Mouse (Mus musculus) limb, embryonic 11.5 days (tissue): ENCODE data around the gene Pard6b. TPM values are rescaled to one million over a fixed set of nuclear protein-coding genes. Genes with fewer than 3 reads are reported as not detected.
"Not testable (repeated sequence)": the region's sequence is repeated elsewhere in the genome, so short reads cannot be mapped to it uniquely, and the experiment has no call there.

Experiments
- ATAC-seq: fragments of 200-750 bp; cut with Nextera tagmentation; 2 replicates; pipeline ENCODE4 v1.8.0; 2017; ENCODE audit warnings: low read depth; ENCODE audit not compliant: insufficient number of reproducible peaks, low FRiP score, low TSS enrichment
- DNase-seq: peaks from one replicate; pipeline ENCODE4 v3.0.0-alpha.2; 2015; ENCODE audit warnings: low spot score
- H3K27ac ChIP-seq: fragments of 300-500 bp; sonication (generic); replicated peaks from 2 replicates; pipeline ENCODE4 v1.5.1; 2014; ENCODE audit warnings: low read depth, mild to moderate bottlenecking, low read length
- H3K27me3 ChIP-seq: fragments of 300-500 bp; sonication (generic); 2 replicates; pipeline ENCODE4 v1.6.1; 2014; ENCODE audit warnings: mild to moderate bottlenecking, low read length, mixed read lengths; ENCODE audit not compliant: control insufficient read depth, insufficient read depth
- H3K36me3 ChIP-seq: fragments of 300-500 bp; sonication (generic); 2 replicates; pipeline ENCODE4 v1.6.1; 2014; ENCODE audit warnings: mild to moderate bottlenecking, low read length, moderate library complexity, mixed read lengths; ENCODE audit not compliant: control insufficient read depth, insufficient read depth
- H3K4me1 ChIP-seq: fragments of 300-500 bp; sonication (generic); 2 replicates; pipeline ENCODE4 v1.6.1; 2014; ENCODE audit warnings: low read length, mixed read lengths; ENCODE audit not compliant: control insufficient read depth, insufficient read depth
- H3K4me2 ChIP-seq: fragments of 300-500 bp; sonication (generic); 2 replicates; pipeline ENCODE4 v1.6.1; 2014; ENCODE audit warnings: low read depth, mild to moderate bottlenecking, moderate library complexity; ENCODE audit not compliant: severe bottlenecking
- H3K4me3 ChIP-seq: fragments of 300-500 bp; sonication (generic); 2 replicates; pipeline ENCODE4 v1.5.1; 2014; ENCODE audit warnings: low read depth, low read length
- H3K9ac ChIP-seq: fragments of 300-500 bp; sonication (generic); 2 replicates; pipeline ENCODE4 v1.6.1; 2014; ENCODE audit warnings: mild to moderate bottlenecking, low read length
- H3K9me3 ChIP-seq: fragments of 300-500 bp; sonication (generic); 2 replicates; pipeline ENCODE4 v1.6.1; 2016; ENCODE audit warnings: low read length; ENCODE audit not compliant: control insufficient read depth
- WGBS: fragments of 180-500 bp; shearing (Covaris S2); extraction: QIAGEN DNeasy Blood & Tissue Kit; methylation state at CpG from one replicate; pipeline ENCODE4 v1.1.7; 2014; 5-methylcytosine and 5-hydroxymethylcytosine counted together
- polyA plus RNA-seq: library from polyadenylated mRNA; unstranded; fragments of >200 nt; fragmentation: Nextera tagmentation; extraction: Ambion mirVana; gene quantifications from 2 replicates; pipeline ENCODE4 v1.2.1, GENCODE M21; 2014

Gene Pard6b
- polyA plus RNA-seq, 1 experiment from 2014 or later, result 5.7 TPM

DNA sequence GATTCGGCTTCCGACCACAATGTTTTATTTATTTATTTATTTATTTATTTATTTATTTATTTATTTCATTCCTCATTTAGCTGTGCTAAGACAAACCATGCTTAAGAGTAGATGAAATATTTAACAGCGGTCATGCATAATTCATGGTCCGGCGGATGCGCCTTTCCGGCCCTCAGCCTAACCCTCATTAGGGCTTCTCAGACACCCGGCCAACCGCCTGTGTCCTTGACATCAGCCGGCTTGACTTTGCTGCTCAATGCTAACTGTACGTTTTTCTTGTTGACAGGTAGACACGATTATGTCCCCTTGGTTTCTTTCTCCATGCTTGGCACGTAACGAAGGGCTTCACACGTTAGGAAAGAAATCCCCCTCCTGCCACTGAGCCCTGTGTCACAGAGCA lies 26.6 kb downstream of the Pard6b start:
- Histone ChIP-seq H3K27me3 (no peaks in the 10 kb centered on the region), H3K36me3 (no peaks in the 10 kb centered on the region), H3K4me2 (no peak overlapping the region), H3K9ac (no peak overlapping the region), H3K27ac (no peak overlapping the region), H3K9me3 (no peaks in the 10 kb centered on the region), H3K4me1 (no peaks in the 10 kb centered on the region), H3K4me3 (no peak overlapping the region)
- WGBS, result 88% methylated on average over 15 of the region's 15 CpGs
- ATAC-seq, result no peak
- DNase-seq, result no peak

DNA sequence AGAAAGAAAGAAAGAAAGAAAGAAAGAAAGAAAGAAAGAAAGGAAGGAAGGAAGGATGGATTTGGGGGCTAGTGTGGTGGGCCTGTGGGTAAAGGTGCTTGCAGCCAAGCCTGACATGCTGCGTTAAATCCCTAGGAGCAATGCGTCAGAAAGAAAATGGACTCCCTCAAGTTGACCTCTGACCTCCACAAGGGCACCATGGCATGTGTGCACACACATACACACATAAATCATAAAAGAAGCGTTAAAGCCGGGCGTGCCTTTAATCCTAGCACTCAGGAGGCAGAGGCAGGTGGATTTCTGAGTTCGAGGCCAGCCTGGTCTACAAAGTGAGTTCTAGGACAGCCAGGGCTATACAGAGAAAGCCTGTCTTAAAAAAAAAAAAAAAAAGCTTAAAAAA lies 27.1 kb downstream of the Pard6b start:
- 85% methylated on average over 6 of the region's 6 CpGs for WGBS
- not testable (repeated sequence) for H3K9ac ChIP-seq, H3K4me2 ChIP-seq, H3K4me3 ChIP-seq, H3K27ac ChIP-seq, H3K27me3 ChIP-seq, DNase-seq, H3K9me3 ChIP-seq, H3K36me3 ChIP-seq, H3K4me1 ChIP-seq, ATAC-seq

DNA sequence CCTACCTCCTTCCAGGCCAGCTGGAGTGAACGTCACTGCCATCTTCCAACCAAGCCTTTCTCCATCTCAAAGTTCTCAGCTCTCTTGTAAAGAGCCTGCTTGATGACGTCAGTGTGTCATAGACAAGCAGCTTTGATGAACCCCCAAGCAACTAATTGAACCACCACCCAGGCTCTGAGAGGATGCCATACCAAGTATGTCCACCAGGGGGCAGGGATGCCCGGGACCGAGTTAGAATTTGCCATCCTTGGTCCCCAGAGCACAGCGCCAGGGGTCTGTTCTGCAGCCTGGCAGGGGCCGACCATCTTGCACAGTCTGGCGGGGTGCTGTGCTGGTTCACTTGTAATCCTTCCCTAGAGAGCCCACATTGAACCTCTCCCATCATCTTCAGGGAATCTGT lies 31.1 kb downstream of the Pard6b start:
- Histone ChIP-seq H3K4me2 (no peak overlapping the region), H3K9me3 (no peaks in the 10 kb centered on the region), H3K27ac (no peak overlapping the region), H3K4me3 (no peak overlapping the region), H3K9ac (no peak overlapping the region), H3K27me3 (no peaks in the 10 kb centered on the region), H3K36me3 (no peaks in the 10 kb centered on the region), H3K4me1 (no peaks in the 10 kb centered on the region)
- ATAC-seq (0 out of 2 replicates have a peak, but pooled peaks have one; percentile 60), DNase-seq (peak; percentile 88)
- WGBS, result 14% methylated on average over 7 of the region's 7 CpGs

DNA sequence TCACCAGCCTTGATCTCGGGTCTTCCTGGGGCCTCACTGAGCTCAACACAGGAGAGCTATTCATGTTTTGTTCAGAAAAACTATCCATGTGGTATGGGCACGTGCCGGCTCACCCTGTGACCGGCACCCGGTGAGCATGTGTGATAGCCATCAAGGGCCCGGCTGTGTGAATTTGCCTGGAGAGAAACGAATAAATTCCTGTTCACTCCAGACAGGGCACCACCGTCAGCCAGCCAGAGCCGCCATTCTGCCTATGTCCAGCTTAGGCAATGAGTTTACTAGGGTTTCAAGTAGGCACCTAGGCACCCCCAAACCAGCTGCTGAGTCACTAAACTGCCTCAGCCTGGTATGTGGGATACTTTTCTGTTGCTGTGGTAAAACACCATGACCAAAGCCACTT lies 32.5 kb downstream of the Pard6b start:
- 0 out of 2 replicates have a peak, but pooled peaks cover 2% of the 10 kb centered on the region for H3K27me3 ChIP-seq
- no peak overlapping the region for H3K4me2 ChIP-seq
- ATAC-seq, result no peak
- no peak overlapping the region for H3K27ac ChIP-seq
- H3K4me3 ChIP-seq, result no peak overlapping the region
- H3K36me3 ChIP-seq, result no peaks in the 10 kb centered on the region
- H3K4me1 ChIP-seq, result 0 out of 2 replicates have a peak, but pooled peaks cover 3% of the 10 kb centered on the region
- no peak for DNase-seq
- 86% methylated on average over 9 of the region's 9 CpGs for WGBS
- H3K9ac ChIP-seq, result no peak overlapping the region
- H3K9me3 ChIP-seq, result no peaks in the 10 kb centered on the region

DNA sequence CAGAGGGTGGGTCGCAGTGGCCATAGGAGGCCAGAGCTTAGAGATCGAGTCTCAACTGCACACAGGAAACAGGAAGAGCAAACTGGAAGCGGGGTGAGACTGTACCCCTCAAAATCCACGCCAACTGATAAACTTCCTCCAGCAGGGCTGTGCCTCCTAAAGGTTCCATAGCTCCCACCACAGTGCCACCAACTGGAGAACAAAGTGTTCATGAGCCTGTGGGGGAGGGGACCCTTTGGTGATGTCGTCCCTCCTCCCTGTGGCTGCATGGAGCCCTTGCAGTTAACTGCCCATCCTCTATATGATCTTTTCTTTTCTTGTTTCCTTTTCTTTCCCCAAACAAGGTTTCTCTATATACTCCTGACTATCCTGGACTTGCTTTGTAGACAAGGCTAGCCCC lies 32.9 kb downstream of the Pard6b start:
- H3K36me3 ChIP-seq, result no peaks in the 10 kb centered on the region
- no peak for ATAC-seq
- 0 out of 2 replicates have a peak, but pooled peaks cover 3% of the 10 kb centered on the region for H3K4me1 ChIP-seq
- 88% methylated on average over 5 of the region's 5 CpGs for WGBS
- 0 out of 2 replicates have a peak, but pooled peaks cover 2% of the 10 kb centered on the region for H3K27me3 ChIP-seq
- no peak overlapping the region for H3K4me3 ChIP-seq
- DNase-seq, result no peak
- H3K9ac ChIP-seq, result no peak overlapping the region
- no peak overlapping the region for H3K4me2 ChIP-seq
- H3K27ac ChIP-seq, result no peak overlapping the region
- H3K9me3 ChIP-seq, result no peaks in the 10 kb centered on the region

DNA sequence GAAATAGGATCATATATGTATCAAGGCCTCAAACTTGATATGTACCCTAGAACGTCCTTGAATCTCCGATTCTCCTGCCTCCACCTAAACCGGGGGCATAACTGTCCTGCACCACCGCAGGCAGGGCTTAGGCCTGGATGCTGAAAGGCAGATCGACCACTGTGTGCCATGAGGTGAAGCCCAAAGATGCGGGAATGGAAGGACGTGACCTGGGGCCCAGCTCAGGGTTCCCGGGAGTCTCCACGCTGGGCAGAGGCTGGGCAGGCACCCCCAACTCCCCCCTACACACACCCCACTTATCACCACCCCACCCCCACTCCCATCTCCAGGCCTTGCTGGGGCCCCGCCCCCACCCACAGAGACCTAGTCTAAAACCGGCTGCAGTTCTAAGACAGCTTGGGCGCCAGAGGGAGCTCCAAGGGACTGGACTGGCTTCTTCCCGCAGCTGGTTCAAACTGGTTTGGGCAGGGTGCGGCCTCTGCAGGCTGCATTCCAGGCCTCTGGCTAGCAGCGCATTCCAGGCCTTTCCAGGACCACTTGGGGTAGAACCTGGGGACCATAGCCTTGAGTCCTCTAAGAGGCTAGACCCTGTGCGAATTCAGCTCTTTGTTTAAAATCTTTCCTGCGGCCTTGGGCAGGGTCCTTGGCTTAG lies 34.0 kb downstream of the Pard6b start:
- no peak overlapping the region for H3K4me3 ChIP-seq

DNA sequence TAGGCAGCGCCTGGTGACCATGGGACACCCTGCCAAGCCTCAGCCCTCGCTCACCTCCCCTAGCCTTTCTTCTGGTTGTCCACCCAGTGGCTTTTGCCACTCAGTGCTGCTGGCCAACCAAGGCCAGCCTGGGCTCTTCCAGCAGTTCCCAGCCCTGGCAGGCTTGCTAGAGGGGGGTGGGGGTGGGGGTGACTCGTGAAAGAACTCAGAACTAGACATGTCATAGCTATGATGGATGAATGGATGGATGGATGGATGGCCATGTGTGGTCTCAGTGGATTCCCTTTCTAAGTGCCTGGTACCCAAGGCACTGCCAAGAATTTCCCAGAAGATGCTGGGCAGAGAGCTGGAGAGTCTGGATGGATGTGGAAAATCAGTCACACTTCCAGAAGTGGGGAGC lies 35.0 kb downstream of the Pard6b start:
- Histone ChIP-seq H3K27me3 (0 out of 2 replicates have a peak, but pooled peaks cover 2% of the 10 kb centered on the region), H3K9me3 (no peaks in the 10 kb centered on the region), H3K36me3 (no peaks in the 10 kb centered on the region), H3K4me3 (no peak overlapping the region), H3K9ac (no peak overlapping the region), H3K27ac (no peak overlapping the region), H3K4me1 (0 out of 2 replicates have a peak, but pooled peaks cover 3% of the 10 kb centered on the region), H3K4me2 (no peak overlapping the region)
- WGBS, result 77% methylated on average over 3 of the region's 3 CpGs
- ATAC-seq, result no peak
- no peak for DNase-seq

More for the DNA sequence above, 34.0 kb downstream of the Pard6b start:
- DNase-seq (peak; percentile 94), ATAC-seq (peak; percentile 69)
- WGBS, result 19% methylated on average over 17 of the region's 17 CpGs
- H3K4me1 ChIP-seq, result 0 out of 2 replicates have a peak, but pooled peaks cover 3% of the 10 kb centered on the region
- H3K27me3 ChIP-seq, result 0 out of 2 replicates have a peak, but pooled peaks cover 2% of the 10 kb centered on the region
- peak overlapping the region; percentile 64; the same call in 1 of the 2 replicates for H3K9ac ChIP-seq
- no peaks in the 10 kb centered on the region for H3K36me3 ChIP-seq
- 0 out of 2 replicates have a peak overlapping the region, but pooled peaks have one; percentile 1 for H3K27ac ChIP-seq
- no peaks in the 10 kb centered on the region for H3K9me3 ChIP-seq
- H3K4me2 ChIP-seq, result no peak overlapping the region

DNA sequence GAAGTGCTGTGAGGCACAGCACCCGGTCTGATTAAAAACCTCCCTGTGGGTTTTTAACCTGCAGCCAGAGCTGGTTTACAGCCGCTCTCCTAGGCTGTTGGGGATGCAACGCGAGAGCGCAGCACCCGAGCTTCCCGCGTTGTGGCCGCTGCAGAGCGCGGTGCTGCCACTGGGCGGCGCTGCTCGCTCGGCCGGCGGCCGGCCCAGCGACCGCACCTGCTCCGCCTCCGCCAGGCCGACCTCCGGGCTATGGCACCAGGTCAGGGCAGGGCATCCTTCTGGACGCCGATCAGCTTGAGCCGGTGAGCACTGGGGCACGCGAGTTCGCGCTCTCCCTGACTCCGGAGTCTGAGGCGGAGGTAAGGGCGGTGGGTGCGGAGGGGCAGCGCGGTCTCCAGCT lies 36.3 kb downstream of the Pard6b start:
- Histone ChIP-seq H3K4me3 (peak overlapping the region; percentile 22), H3K4me1 (0 out of 2 replicates have a peak, but pooled peaks cover 3% of the 10 kb centered on the region), H3K27me3 (0 out of 2 replicates have a peak, but pooled peaks cover 2% of the 10 kb centered on the region), H3K27ac (no peak overlapping the region), H3K4me2 (peak overlapping the region; percentile 60), H3K9ac (peak overlapping the region; percentile 58), H3K36me3 (no peaks in the 10 kb centered on the region), H3K9me3 (no peaks in the 10 kb centered on the region)
- WGBS, result under 1% methylated on average over 37 of the region's 37 CpGs
- peak; percentile 35; the same call in 1 of the 2 replicates for ATAC-seq
- DNase-seq, result peak; percentile 85
